Mouse (Mus musculus): Measurements from ENCODE around the gene Otos. TPM values are rescaled to one million over a fixed set of nuclear protein-coding genes. Genes with fewer than 3 reads are reported as not detected.
A peak's percentile ranks its signal among the peaks of the same experiment; 100 is the strongest.

Otos gene
- polyA plus RNA-seq (2012; ENCODE audit: insufficient read depth, insufficient read length, missing spikeins): 0.80 TPM in 1 of 2 replicates, not detected in the other

DNA sequence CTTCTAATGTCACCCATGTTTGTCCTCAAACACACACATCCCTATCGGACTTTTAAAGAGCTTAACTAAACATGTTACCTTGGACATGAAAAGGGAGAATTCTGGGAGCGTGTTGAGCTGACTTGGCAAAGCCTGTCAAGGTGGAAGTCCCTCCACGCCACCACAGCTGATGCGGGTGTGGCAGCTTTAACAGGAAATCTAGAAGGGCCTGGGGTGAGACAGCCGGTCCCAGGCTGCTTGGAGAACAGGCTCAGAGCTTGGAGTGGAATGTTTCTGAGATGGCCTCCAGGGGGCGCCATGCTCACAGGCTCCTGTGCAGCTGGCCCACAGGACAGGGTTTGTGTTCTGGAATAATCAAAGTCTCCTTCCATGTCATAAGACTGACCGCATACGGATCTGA, at the start of gene Otos:
TSS of gene Otos (minus strand) at position 169 of the 400 bp plus-strand sequence.
- Histone ChIP-seq H3K4me1 (ENCODE audit: control insufficient read depth, insufficient read depth, low read length) (peaks cover 6% of the 10 kb centered on the region; the same call in 1 of the 2 replicates), H3K4me3 (ENCODE audit: insufficient read depth, low read length) (peak within 1 kb of the TSS; percentile 2; the same call in 1 of the 2 replicates), H3K27ac (ENCODE audit: insufficient read depth, low read depth, low read length) (no peak within 1 kb of the TSS)
- TF ChIP-seq POLR2A (IDR thresholded peaks at IDR 0.05; ENCODE audit: borderline replicate concordance, low read depth, low read length) (no peak), CTCF (IDR thresholded peaks at IDR 0.05; ENCODE audit: low read depth, low read length) (peak; percentile 87)

DNA sequence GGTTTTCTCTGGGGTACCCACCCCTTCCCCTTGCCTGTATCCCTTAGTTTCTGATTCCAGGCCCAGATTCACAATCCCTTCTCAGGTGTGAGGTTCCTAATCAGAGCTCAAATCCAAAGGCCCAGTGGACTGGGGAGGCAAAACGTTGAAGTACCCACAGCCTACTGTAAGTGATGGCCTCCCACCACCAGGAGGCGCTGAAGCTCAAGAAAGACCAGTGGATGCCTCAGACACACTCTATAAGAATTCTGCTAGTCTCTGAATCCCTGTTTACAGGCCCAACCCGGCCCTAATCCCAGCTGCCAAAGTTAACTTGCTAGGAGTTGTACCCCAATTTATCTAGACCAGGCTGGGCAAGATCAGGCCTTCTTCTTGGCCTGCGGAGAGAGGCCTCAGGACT, 48.2 kb upstream of the Otos start:
- TF ChIP-seq POLR2A (IDR thresholded peaks at IDR 0.05; ENCODE audit: borderline replicate concordance, low read depth, low read length) (no peak), CTCF (IDR thresholded peaks at IDR 0.05; ENCODE audit: low read depth, low read length) (peak; percentile 80)
- H3K4me1 ChIP-seq (ENCODE audit: control insufficient read depth, insufficient read depth, low read length): no peaks in the 10 kb centered on the region
- no peak overlapping the region for H3K27ac ChIP-seq (ENCODE audit: insufficient read depth, low read depth, low read length)
- H3K4me3 ChIP-seq (ENCODE audit: insufficient read depth, low read length): no peak overlapping the region

DNA sequence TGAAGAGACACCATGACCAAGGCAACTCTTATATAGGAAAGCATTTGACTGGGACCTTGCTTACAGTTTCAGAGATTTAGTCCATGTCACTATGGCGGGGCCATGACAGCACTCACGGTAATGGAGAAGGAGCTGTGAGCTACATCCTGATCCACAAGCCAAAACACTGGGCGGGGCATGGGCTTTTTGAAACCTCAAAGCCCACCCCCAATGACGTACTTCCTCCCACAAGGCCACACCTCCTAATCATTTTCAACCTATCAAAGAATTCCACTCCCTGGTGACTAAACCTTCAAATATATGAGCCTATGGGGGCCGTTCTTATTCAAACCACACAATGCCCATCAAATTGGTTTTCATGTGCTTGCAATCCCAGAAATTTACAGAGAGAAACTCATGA, 47.1 kb upstream of the Otos start:
- Histone ChIP-seq H3K4me3 (ENCODE audit: insufficient read depth, low read length) (no peak overlapping the region), H3K27ac (ENCODE audit: insufficient read depth, low read depth, low read length) (no peak overlapping the region), H3K4me1 (ENCODE audit: control insufficient read depth, insufficient read depth, low read length) (no peaks in the 10 kb centered on the region)
- no peak for TF ChIP-seq CTCF (IDR thresholded peaks at IDR 0.05; ENCODE audit: low read depth, low read length)

DNA sequence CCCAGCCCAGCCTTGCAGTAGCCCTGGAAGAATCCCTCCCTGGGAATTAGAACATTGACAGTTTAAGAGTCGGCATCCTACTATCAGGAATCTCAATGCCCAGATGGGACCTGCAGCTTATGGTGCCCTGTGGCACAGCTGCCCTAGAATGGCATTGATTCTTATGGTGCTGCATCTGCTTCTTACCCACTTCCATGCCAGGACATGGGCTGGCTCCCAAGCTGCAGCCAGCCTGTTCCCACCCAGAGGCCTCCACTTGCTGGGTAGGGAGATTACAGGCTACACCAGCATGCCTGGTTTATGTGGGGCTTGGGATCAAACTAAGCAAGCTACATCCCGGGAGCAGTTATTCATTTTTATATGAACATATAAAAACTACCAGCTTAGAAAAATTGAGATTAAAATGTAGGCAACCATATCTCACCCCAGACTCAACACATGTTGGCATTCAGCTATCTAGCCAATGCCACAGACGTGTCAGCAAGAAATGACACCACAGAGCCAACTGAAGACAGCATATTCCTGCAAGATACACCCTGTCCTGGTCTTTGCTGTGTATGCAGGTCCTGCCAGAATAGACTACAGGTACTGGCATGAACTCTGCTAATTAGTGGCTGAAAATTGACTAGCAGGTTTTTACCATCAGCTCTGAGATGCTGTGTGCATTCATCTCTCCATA, 42.7 kb upstream of the Otos start:
- TF ChIP-seq POLR2A (IDR thresholded peaks at IDR 0.05; ENCODE audit: borderline replicate concordance, low read depth, low read length) (no peak), CTCF (IDR thresholded peaks at IDR 0.05; ENCODE audit: low read depth, low read length) (no peak)
- Histone ChIP-seq H3K27ac (ENCODE audit: insufficient read depth, low read depth, low read length) (no peak overlapping the region), H3K4me3 (ENCODE audit: insufficient read depth, low read length) (no peak overlapping the region), H3K4me1 (ENCODE audit: control insufficient read depth, insufficient read depth, low read length) (no peaks in the 10 kb centered on the region)

DNA sequence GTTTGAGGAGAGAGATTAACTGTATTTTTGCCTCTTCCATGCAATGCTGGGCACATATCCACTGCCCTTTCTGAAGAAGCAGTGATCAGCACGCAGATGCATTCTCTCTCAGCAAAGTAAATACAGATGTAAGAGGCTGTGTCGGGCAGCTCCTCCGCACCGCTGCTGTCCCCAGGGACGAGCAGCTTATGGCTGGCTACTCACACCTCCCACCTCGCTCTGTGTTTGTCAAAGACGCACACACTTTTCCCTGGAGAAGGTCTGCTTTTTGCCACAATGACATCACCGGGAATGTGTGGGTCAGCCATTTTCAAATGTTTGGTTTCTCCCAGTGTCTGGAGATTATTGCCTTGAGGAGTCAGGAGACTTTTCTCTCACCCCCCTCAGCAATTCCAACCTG, 38.4 kb upstream of the Otos start:
- Histone ChIP-seq H3K4me1 (ENCODE audit: control insufficient read depth, insufficient read depth, low read length) (no peaks in the 10 kb centered on the region), H3K27ac (ENCODE audit: insufficient read depth, low read depth, low read length) (no peak overlapping the region), H3K4me3 (ENCODE audit: insufficient read depth, low read length) (no peak overlapping the region)
- no peak for TF ChIP-seq CTCF (IDR thresholded peaks at IDR 0.05; ENCODE audit: low read depth, low read length)
- TF ChIP-seq POLR2A (IDR thresholded peaks at IDR 0.05; ENCODE audit: borderline replicate concordance, low read depth, low read length): no peak

DNA sequence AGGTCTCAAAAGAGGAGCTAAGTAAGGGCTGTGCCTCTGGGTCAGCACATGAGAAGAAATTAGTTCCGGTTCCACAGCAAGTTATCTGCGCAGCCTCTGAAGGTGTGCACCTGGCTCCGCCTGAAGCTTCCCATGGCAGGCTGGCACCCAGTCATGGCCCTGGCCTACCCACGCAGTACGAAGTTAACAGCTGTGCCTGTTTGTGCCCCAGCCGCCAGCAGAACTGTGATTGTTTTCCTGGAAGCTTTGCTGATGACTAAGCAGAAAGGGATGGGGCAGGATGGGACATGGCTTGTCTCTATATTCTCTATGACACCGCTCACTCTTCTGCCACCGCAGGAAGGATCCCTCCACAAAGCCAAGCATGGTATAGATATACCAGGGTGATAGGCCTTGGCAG, 34.5 kb upstream of the Otos start:
- Histone ChIP-seq H3K27ac (ENCODE audit: insufficient read depth, low read depth, low read length) (no peak overlapping the region), H3K4me3 (ENCODE audit: insufficient read depth, low read length) (no peak overlapping the region), H3K4me1 (ENCODE audit: control insufficient read depth, insufficient read depth, low read length) (no peaks in the 10 kb centered on the region)
- TF ChIP-seq CTCF (IDR thresholded peaks at IDR 0.05; ENCODE audit: low read depth, low read length) (no peak), POLR2A (IDR thresholded peaks at IDR 0.05; ENCODE audit: borderline replicate concordance, low read depth, low read length) (no peak)

DNA sequence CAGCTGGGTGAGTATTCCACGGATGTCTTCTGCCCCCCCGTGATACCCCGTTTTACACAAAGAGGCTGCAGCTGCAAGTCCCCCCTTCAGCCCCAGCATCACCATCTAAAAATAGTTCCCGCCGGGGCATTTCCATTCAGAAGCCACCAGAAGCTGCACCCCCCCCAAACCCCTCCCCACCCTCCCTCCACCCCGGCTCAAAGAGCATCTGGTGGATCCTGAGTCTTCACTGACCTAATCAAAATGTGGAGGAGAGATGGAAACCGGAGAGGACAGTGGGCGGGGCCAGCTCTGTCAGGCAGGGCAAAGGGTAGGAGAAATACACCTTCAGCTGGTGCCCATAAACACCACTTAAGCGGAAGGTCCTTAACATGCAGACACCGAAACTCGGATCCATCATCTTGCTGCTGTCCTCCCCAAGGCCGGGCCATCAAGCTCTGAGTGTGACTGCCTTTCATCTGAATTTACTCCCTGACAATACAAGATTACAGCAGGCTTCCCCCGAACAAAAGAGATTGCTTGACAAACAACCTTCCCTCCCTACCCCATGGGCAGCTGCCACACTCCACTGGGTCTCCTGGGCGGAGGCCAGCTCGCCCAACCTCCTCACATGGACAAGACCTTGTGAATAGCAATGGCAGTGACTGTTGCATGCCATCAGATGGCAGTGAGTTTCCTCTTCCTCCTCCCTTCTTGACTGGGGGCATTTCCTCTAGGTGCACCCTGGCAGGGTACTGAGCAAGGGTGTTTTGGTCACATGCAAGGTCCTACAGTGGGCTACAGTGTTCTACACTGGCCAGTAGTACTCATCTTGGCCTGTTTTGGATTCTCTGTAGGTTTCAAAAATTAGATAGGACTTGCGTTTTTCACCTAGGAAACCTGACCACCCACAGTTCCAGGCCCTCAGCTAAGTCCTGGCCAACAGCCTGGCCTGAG, 32.3 kb upstream of the Otos start:
- no peak for TF ChIP-seq CTCF (IDR thresholded peaks at IDR 0.05; ENCODE audit: low read depth, low read length)
- TF ChIP-seq POLR2A (IDR thresholded peaks at IDR 0.05; ENCODE audit: borderline replicate concordance, low read depth, low read length): no peak
- no peak overlapping the region for H3K27ac ChIP-seq (ENCODE audit: insufficient read depth, low read depth, low read length)
- H3K4me1 ChIP-seq (ENCODE audit: control insufficient read depth, insufficient read depth, low read length): peaks cover 8% of the 10 kb centered on the region
- H3K4me3 ChIP-seq (ENCODE audit: insufficient read depth, low read length): no peak overlapping the region

DNA sequence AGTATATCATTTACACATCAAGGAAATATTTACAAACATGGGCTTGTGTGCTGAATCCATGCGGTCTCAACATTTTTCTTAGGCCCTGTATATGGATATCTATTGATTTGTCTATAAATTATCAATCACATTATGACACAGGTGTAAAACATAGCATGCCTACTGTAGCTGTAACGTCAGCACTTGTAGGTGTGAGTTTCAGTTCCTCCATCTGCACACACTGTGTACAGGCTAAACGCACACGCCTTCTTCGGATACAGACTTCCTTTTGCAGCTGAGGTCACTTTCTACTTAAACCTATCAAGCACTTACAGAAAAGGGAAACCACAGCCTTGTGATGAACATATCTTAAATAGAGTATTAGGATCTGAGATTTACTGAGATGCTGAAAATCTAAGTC, 30.1 kb upstream of the Otos start:
- peaks cover 11% of the 10 kb centered on the region for H3K4me1 ChIP-seq (ENCODE audit: control insufficient read depth, insufficient read depth, low read length)
- no peak for TF ChIP-seq POLR2A (IDR thresholded peaks at IDR 0.05; ENCODE audit: borderline replicate concordance, low read depth, low read length)
- no peak for TF ChIP-seq CTCF (IDR thresholded peaks at IDR 0.05; ENCODE audit: low read depth, low read length)
- H3K4me3 ChIP-seq (ENCODE audit: insufficient read depth, low read length): no peak overlapping the region
- no peak overlapping the region for H3K27ac ChIP-seq (ENCODE audit: insufficient read depth, low read depth, low read length)

DNA sequence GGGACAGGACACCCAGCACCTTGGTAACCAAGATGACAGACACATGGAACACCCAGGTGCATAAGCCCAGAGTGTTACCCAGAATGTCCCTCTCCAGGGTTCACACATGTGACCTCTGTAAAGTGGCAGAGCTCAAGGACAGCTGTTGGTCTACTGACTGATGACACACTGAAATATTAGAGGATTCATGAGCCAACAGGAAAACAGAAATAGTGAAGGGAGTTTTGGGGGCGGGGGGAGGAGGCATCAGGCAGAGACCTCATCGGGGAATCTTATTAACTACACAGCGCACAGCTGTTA, 28.0 kb upstream of the Otos start:
- Histone ChIP-seq H3K27ac (ENCODE audit: insufficient read depth, low read depth, low read length) (no peak overlapping the region), H3K4me3 (ENCODE audit: insufficient read depth, low read length) (no peak overlapping the region)
- TF ChIP-seq POLR2A (IDR thresholded peaks at IDR 0.05; ENCODE audit: borderline replicate concordance, low read depth, low read length): no peak
- TF ChIP-seq CTCF (IDR thresholded peaks at IDR 0.05; ENCODE audit: low read depth, low read length): no peak

More for the DNA sequence above, 28.0 kb upstream of the Otos start:
- peaks cover 11% of the 10 kb centered on the region for H3K4me1 ChIP-seq (ENCODE audit: control insufficient read depth, insufficient read depth, low read length)
